Mouse (Mus musculus): ENCODE measurements at regions not wholly inside any gene's neighbourhood (a gene's known extent, or its start where the extent isn't known, plus 50 kb on each side); places are given as distances from the start of the nearest gene placed in this dataset.

GRCm38 (mm10) chr3:61064720-61065119 lies 62.1 kb downstream of the P2ry1 start:
- no peaks in the 10 kb centered on the region for H3K27me3 ChIP-seq (replicated peaks)
- no peaks in the 10 kb centered on the region for H3K36me3 ChIP-seq
- peak; percentile 74 for ATAC-seq
- H3K4me1 ChIP-seq: peaks cover 15% of the 10 kb centered on the region
- H3K27ac ChIP-seq: no peak overlapping the region
- H3K9ac ChIP-seq: no peak overlapping the region
- H3K4me2 ChIP-seq: no peak overlapping the region
- no peaks in the 10 kb centered on the region for H3K9me3 ChIP-seq (replicated peaks)
- H3K4me3 ChIP-seq: no peak overlapping the region
- 19% methylated on average over 1 of the region's 1 CpGs for WGBS (ENCODE audit: insufficient replicate concordance)

- Histone ChIP-seq H3K4me2 (no peak overlapping the region), H3K4me1 (peaks cover 22% of the 10 kb centered on the region), H3K9ac (no peak overlapping the region), H3K27me3 (replicated peaks) (no peaks in the 10 kb centered on the region), H3K4me3 (no peak overlapping the region), H3K36me3 (no peaks in the 10 kb centered on the region), H3K9me3 (replicated peaks) (no peaks in the 10 kb centered on the region), H3K27ac (no peak overlapping the region)
- 58% methylated on average over 1 of the region's 1 CpGs for WGBS (ENCODE audit: insufficient replicate concordance)
- ATAC-seq: no peak
These were observed 64.5 kb downstream of the P2ry1 start for GRCm38 (mm10) chr3:61067067-61067466.

GRCm38 (mm10) chr3:61068229-61068628 lies 65.6 kb downstream of the P2ry1 start:
- no peaks in the 10 kb centered on the region for H3K36me3 ChIP-seq
- no peak overlapping the region for H3K4me2 ChIP-seq
- no peaks in the 10 kb centered on the region for H3K9me3 ChIP-seq (replicated peaks)
- no peaks in the 10 kb centered on the region for H3K27me3 ChIP-seq (replicated peaks)
- H3K27ac ChIP-seq: no peak overlapping the region
- peaks cover 26% of the 10 kb centered on the region for H3K4me1 ChIP-seq
- no peak for ATAC-seq
- H3K9ac ChIP-seq: no peak overlapping the region
- no peak overlapping the region for H3K4me3 ChIP-seq

- H3K27ac ChIP-seq: peak overlapping the region; percentile 32; the same call in 1 of the 2 replicates
- no peaks in the 10 kb centered on the region for H3K9me3 ChIP-seq (replicated peaks)
- no peaks in the 10 kb centered on the region for H3K36me3 ChIP-seq
- H3K4me2 ChIP-seq: no peak overlapping the region
- no peaks in the 10 kb centered on the region for H3K27me3 ChIP-seq (replicated peaks)
- WGBS (ENCODE audit: insufficient replicate concordance): 70% methylated on average over 1 of the region's 1 CpGs
- H3K4me3 ChIP-seq: no peak overlapping the region
- peak; percentile 64; the same call in 1 of the 2 replicates for ATAC-seq
- H3K4me1 ChIP-seq: peaks cover 25% of the 10 kb centered on the region
- no peak overlapping the region for H3K9ac ChIP-seq
These were observed 68.4 kb downstream of the P2ry1 start for GRCm38 (mm10) chr3:61071041-61071440.

GRCm38 (mm10) chr3:61072330-61072729 lies 69.7 kb downstream of the P2ry1 start:
- no peak overlapping the region for H3K9ac ChIP-seq
- H3K27ac ChIP-seq: no peak overlapping the region
- peak; percentile 76 for ATAC-seq
- H3K27me3 ChIP-seq (replicated peaks): no peaks in the 10 kb centered on the region
- H3K9me3 ChIP-seq (replicated peaks): no peaks in the 10 kb centered on the region
- H3K4me2 ChIP-seq: no peak overlapping the region
- no peaks in the 10 kb centered on the region for H3K36me3 ChIP-seq
- peaks cover 29% of the 10 kb centered on the region for H3K4me1 ChIP-seq
- H3K4me3 ChIP-seq: no peak overlapping the region
- 62% methylated on average over 1 of the region's 1 CpGs for WGBS (ENCODE audit: insufficient replicate concordance)

GRCm38 (mm10) chr3:61073103-61073502 lies 70.5 kb downstream of the P2ry1 start:
- Histone ChIP-seq H3K4me3 (no peak overlapping the region), H3K27me3 (replicated peaks) (no peaks in the 10 kb centered on the region), H3K9ac (no peak overlapping the region), H3K27ac (no peak overlapping the region), H3K4me2 (no peak overlapping the region), H3K36me3 (no peaks in the 10 kb centered on the region), H3K4me1 (peaks cover 29% of the 10 kb centered on the region), H3K9me3 (replicated peaks) (no peaks in the 10 kb centered on the region)
- ATAC-seq: no peak
- WGBS (ENCODE audit: insufficient replicate concordance): 84% methylated on average over 1 of the region's 1 CpGs

- 85% methylated on average over 4 of the region's 4 CpGs for WGBS (ENCODE audit: insufficient replicate concordance)
These were observed 71.2 kb downstream of the P2ry1 start for GRCm38 (mm10) chr3:61073806-61074205.

GRCm38 (mm10) chr3:61075839-61076238 lies 73.2 kb downstream of the P2ry1 start:
- 41% methylated on average over 2 of the region's 2 CpGs for WGBS (ENCODE audit: insufficient replicate concordance)
- no peak overlapping the region for H3K27ac ChIP-seq
- no peaks in the 10 kb centered on the region for H3K27me3 ChIP-seq (replicated peaks)
- peaks cover 22% of the 10 kb centered on the region for H3K4me1 ChIP-seq
- H3K4me2 ChIP-seq: peak overlapping the region; percentile 8; the same call in 1 of the 2 replicates
- H3K9ac ChIP-seq: no peak overlapping the region; the same call in 1 of the 2 replicates
- no peak overlapping the region for H3K4me3 ChIP-seq
- no peaks in the 10 kb centered on the region for H3K9me3 ChIP-seq (replicated peaks)
- H3K36me3 ChIP-seq: no peaks in the 10 kb centered on the region
- ATAC-seq: peak; percentile 84

More at GRCm38 (mm10) chr3:61073806-61074205, 71.2 kb downstream of the P2ry1 start:
- Histone ChIP-seq H3K4me1 (peaks cover 29% of the 10 kb centered on the region), H3K9me3 (replicated peaks) (no peaks in the 10 kb centered on the region), H3K9ac (no peak overlapping the region), H3K27ac (no peak overlapping the region), H3K27me3 (replicated peaks) (no peaks in the 10 kb centered on the region), H3K4me2 (no peak overlapping the region), H3K36me3 (no peaks in the 10 kb centered on the region), H3K4me3 (no peak overlapping the region)
- no peak for ATAC-seq

- H3K4me3 ChIP-seq: no peak overlapping the region
- no peak overlapping the region for H3K4me2 ChIP-seq
- H3K27ac ChIP-seq: no peak overlapping the region
- H3K4me1 ChIP-seq: no peaks in the 10 kb centered on the region
- H3K9me3 ChIP-seq (replicated peaks): no peaks in the 10 kb centered on the region
- no peaks in the 10 kb centered on the region for H3K27me3 ChIP-seq (replicated peaks)
- ATAC-seq: no peak
- no peaks in the 10 kb centered on the region for H3K36me3 ChIP-seq
- H3K9ac ChIP-seq: no peak overlapping the region
- 76% methylated on average over 1 of the region's 1 CpGs for WGBS (ENCODE audit: insufficient replicate concordance)
These were observed 87.3 kb downstream of the P2ry1 start for GRCm38 (mm10) chr3:61089931-61090330.

- no peak for ATAC-seq
- Histone ChIP-seq H3K27ac (no peak overlapping the region), H3K27me3 (replicated peaks) (no peaks in the 10 kb centered on the region), H3K9me3 (replicated peaks) (no peaks in the 10 kb centered on the region), H3K9ac (no peak overlapping the region), H3K4me3 (no peak overlapping the region), H3K4me1 (no peaks in the 10 kb centered on the region), H3K36me3 (no peaks in the 10 kb centered on the region), H3K4me2 (no peak overlapping the region)
- WGBS (ENCODE audit: insufficient replicate concordance): 85% methylated on average over 2 of the region's 2 CpGs
These were observed 89.4 kb downstream of the P2ry1 start for GRCm38 (mm10) chr3:61092031-61092430.

GRCm38 (mm10) chr3:61116364-61116763 lies 113.8 kb downstream of the P2ry1 start:
- H3K4me1 ChIP-seq: peaks cover 3% of the 10 kb centered on the region; the same call in 1 of the 2 replicates
- H3K4me2 ChIP-seq: no peak overlapping the region
- no peak overlapping the region for H3K27ac ChIP-seq
- H3K9me3 ChIP-seq (replicated peaks): no peaks in the 10 kb centered on the region
- no peak for ATAC-seq
- no peaks in the 10 kb centered on the region for H3K36me3 ChIP-seq
- no peak overlapping the region for H3K4me3 ChIP-seq
- H3K27me3 ChIP-seq (replicated peaks): no peaks in the 10 kb centered on the region
- H3K9ac ChIP-seq: no peak overlapping the region

GRCm38 (mm10) chr3:61133096-61133495 lies 130.5 kb downstream of the P2ry1 start:
- Histone ChIP-seq H3K4me3 (no peak overlapping the region), H3K4me2 (no peak overlapping the region), H3K9ac (no peak overlapping the region), H3K36me3 (no peaks in the 10 kb centered on the region), H3K27me3 (replicated peaks) (no peaks in the 10 kb centered on the region), H3K9me3 (replicated peaks) (no peaks in the 10 kb centered on the region), H3K4me1 (no peaks in the 10 kb centered on the region), H3K27ac (no peak overlapping the region)
- no peak for ATAC-seq
- WGBS (ENCODE audit: insufficient replicate concordance): 55% methylated on average over 1 of the region's 1 CpGs

- no peak overlapping the region for H3K27ac ChIP-seq
- no peak overlapping the region for H3K4me2 ChIP-seq
- no peaks in the 10 kb centered on the region for H3K4me1 ChIP-seq
- H3K27me3 ChIP-seq (replicated peaks): no peaks in the 10 kb centered on the region
- H3K9ac ChIP-seq: no peak overlapping the region
- WGBS (ENCODE audit: insufficient replicate concordance): 43% methylated on average over 2 of the region's 2 CpGs
- H3K36me3 ChIP-seq: no peaks in the 10 kb centered on the region
- H3K4me3 ChIP-seq: no peak overlapping the region
- ATAC-seq: no peak
- no peaks in the 10 kb centered on the region for H3K9me3 ChIP-seq (replicated peaks)
These were observed 151.5 kb downstream of the P2ry1 start for GRCm38 (mm10) chr3:61154087-61154486.
